Mouse (Mus musculus) midbrain, embryonic 16.5 days (tissue): ENCODE measurements at regions not wholly inside any gene's neighbourhood (a gene's known extent, or its start where the extent isn't known, plus 50 kb on each side); places are given as distances from the start of the nearest gene placed in this dataset.

Experiments used
- ATAC-seq: fragments of 200-750 bp; cut with Nextera tagmentation; 2 replicates; pipeline ENCODE4 v1.8.0; 2017; ENCODE audit warnings: moderate TSS enrichment
- H3K27ac ChIP-seq: fragments of 300-500 bp; sonication (generic); 2 replicates; pipeline ENCODE4 v1.5.1; 2014; ENCODE audit warnings: mild to moderate bottlenecking, low read length, mixed read lengths
- H3K27me3 ChIP-seq: fragments of 300-500 bp; sonication (generic); 2 replicates; pipeline ENCODE4 v1.6.1; 2014; ENCODE audit warnings: low read depth, low read length, mixed read lengths; ENCODE audit not compliant: control insufficient read depth, insufficient read depth
- H3K36me3 ChIP-seq: fragments of 300-500 bp; sonication (generic); 2 replicates; pipeline ENCODE4 v1.6.1; 2014; ENCODE audit warnings: mild to moderate bottlenecking, low read length, moderate library complexity, mixed read lengths; ENCODE audit not compliant: control insufficient read depth, insufficient read depth
- H3K4me1 ChIP-seq: fragments of 300-500 bp; sonication (generic); 2 replicates; pipeline ENCODE4 v1.6.1; 2014; ENCODE audit warnings: mild to moderate bottlenecking, low read length, mixed read lengths; ENCODE audit not compliant: control insufficient read depth, insufficient read depth
- H3K4me2 ChIP-seq: fragments of 300-500 bp; sonication (generic); 2 replicates; pipeline ENCODE4 v1.6.1; 2014; ENCODE audit warnings: mild to moderate bottlenecking, low read length, mixed read lengths
- H3K4me3 ChIP-seq: fragments of 300-500 bp; sonication (generic); 2 replicates; pipeline ENCODE4 v1.5.1; 2014; ENCODE audit warnings: low read depth, mild to moderate bottlenecking, low read length, moderate library complexity, mixed read lengths
- H3K9ac ChIP-seq: fragments of 300-500 bp; sonication (generic); 2 replicates; pipeline ENCODE4 v1.6.1; 2014; ENCODE audit warnings: low read depth, low read length, mixed read lengths
- H3K9me3 ChIP-seq: fragments of 300-500 bp; sonication (generic); replicated peaks from 2 replicates; pipeline ENCODE4 v1.6.1; 2014; ENCODE audit warnings: mild to moderate bottlenecking, low read length, mixed read lengths; ENCODE audit not compliant: control insufficient read depth, poor library complexity, severe bottlenecking
- WGBS: fragments of 180-500 bp; shearing (Covaris S2); extraction: QIAGEN DNeasy Blood & Tissue Kit; methylation state at CpG from one replicate; pipeline ENCODE4 v1.1.7; 2014; 5-methylcytosine and 5-hydroxymethylcytosine counted together

GRCm38 (mm10) chr2:147989616-147990015 is 57.2 kb downstream of the Foxa2 start:
- no peak for ATAC-seq

GRCm38 (mm10) chr2:147988586-147988985 is 58.2 kb downstream of the Foxa2 start:
- no peak for ATAC-seq
- H3K9me3 ChIP-seq, result no peaks in the 10 kb centered on the region
- H3K9ac ChIP-seq, result no peak overlapping the region
- no peak overlapping the region for H3K4me2 ChIP-seq
- no peaks in the 10 kb centered on the region for H3K27me3 ChIP-seq
- H3K36me3 ChIP-seq, result no peaks in the 10 kb centered on the region
- no peaks in the 10 kb centered on the region for H3K4me1 ChIP-seq
- H3K4me3 ChIP-seq, result no peak overlapping the region
- no peak overlapping the region for H3K27ac ChIP-seq

More at GRCm38 (mm10) chr2:147989616-147990015, 57.2 kb downstream of the Foxa2 start:
- Histone ChIP-seq H3K36me3 (no peaks in the 10 kb centered on the region), H3K9ac (no peak overlapping the region), H3K27ac (no peak overlapping the region), H3K27me3 (no peaks in the 10 kb centered on the region), H3K4me2 (no peak overlapping the region), H3K4me1 (no peaks in the 10 kb centered on the region), H3K9me3 (no peaks in the 10 kb centered on the region), H3K4me3 (no peak overlapping the region)
- 57% methylated on average over 1 of the region's 1 CpGs for WGBS

- Histone ChIP-seq H3K9ac (no peak overlapping the region), H3K4me1 (no peaks in the 10 kb centered on the region), H3K27me3 (no peaks in the 10 kb centered on the region), H3K36me3 (no peaks in the 10 kb centered on the region), H3K4me2 (no peak overlapping the region), H3K27ac (no peak overlapping the region), H3K9me3 (no peaks in the 10 kb centered on the region), H3K4me3 (no peak overlapping the region)
- ATAC-seq, result no peak
- WGBS, result 88% methylated on average over 2 of the region's 2 CpGs
Observed at GRCm38 (mm10) chr2:147985261-147985575, 61.6 kb downstream of the Foxa2 start.

- Histone ChIP-seq H3K9ac (no peak overlapping the region), H3K36me3 (no peaks in the 10 kb centered on the region), H3K9me3 (no peaks in the 10 kb centered on the region), H3K27me3 (no peaks in the 10 kb centered on the region), H3K4me3 (no peak overlapping the region), H3K27ac (no peak overlapping the region), H3K4me2 (no peak overlapping the region), H3K4me1 (no peaks in the 10 kb centered on the region)
- WGBS, result 36% methylated on average over 12 of the region's 12 CpGs
- no peak for ATAC-seq
Observed at GRCm38 (mm10) chr2:147984547-147985260, 62.1 kb downstream of the Foxa2 start.

GRCm38 (mm10) chr2:147980929-147981479 is 65.8 kb downstream of the Foxa2 start:
- no peak overlapping the region for H3K4me2 ChIP-seq
- no peaks in the 10 kb centered on the region for H3K4me1 ChIP-seq
- no peak for ATAC-seq
- no peaks in the 10 kb centered on the region for H3K36me3 ChIP-seq
- no peaks in the 10 kb centered on the region for H3K9me3 ChIP-seq
- 30% methylated on average over 6 of the region's 6 CpGs for WGBS
- no peak overlapping the region for H3K9ac ChIP-seq
- H3K27ac ChIP-seq, result no peak overlapping the region
- no peak overlapping the region for H3K4me3 ChIP-seq
- H3K27me3 ChIP-seq, result no peaks in the 10 kb centered on the region

GRCm38 (mm10) chr2:147980408-147980807 is 66.4 kb downstream of the Foxa2 start:
- H3K9ac ChIP-seq, result no peak overlapping the region
- H3K4me2 ChIP-seq, result no peak overlapping the region
- ATAC-seq, result no peak
- H3K9me3 ChIP-seq, result no peaks in the 10 kb centered on the region
- no peak overlapping the region for H3K27ac ChIP-seq
- no peaks in the 10 kb centered on the region for H3K4me1 ChIP-seq
- WGBS, result 93% methylated on average over 1 of the region's 1 CpGs
- no peak overlapping the region for H3K4me3 ChIP-seq
- no peaks in the 10 kb centered on the region for H3K27me3 ChIP-seq
- no peaks in the 10 kb centered on the region for H3K36me3 ChIP-seq

GRCm38 (mm10) chr2:147979660-147980364 is 67.0 kb downstream of the Foxa2 start:
- Histone ChIP-seq H3K27me3 (no peaks in the 10 kb centered on the region), H3K9ac (no peak overlapping the region), H3K4me2 (no peak overlapping the region), H3K27ac (no peak overlapping the region), H3K9me3 (no peaks in the 10 kb centered on the region), H3K4me1 (no peaks in the 10 kb centered on the region), H3K4me3 (no peak overlapping the region), H3K36me3 (no peaks in the 10 kb centered on the region)
- WGBS, result 90% methylated on average over 4 of the region's 4 CpGs
- ATAC-seq, result no peak

GRCm38 (mm10) chr2:147979001-147979400 is 67.8 kb downstream of the Foxa2 start:
- Histone ChIP-seq H3K9me3 (no peaks in the 10 kb centered on the region), H3K36me3 (no peaks in the 10 kb centered on the region), H3K27ac (no peak overlapping the region), H3K9ac (no peak overlapping the region), H3K4me1 (no peaks in the 10 kb centered on the region), H3K27me3 (no peaks in the 10 kb centered on the region), H3K4me3 (no peak overlapping the region), H3K4me2 (no peak overlapping the region)
- no peak for ATAC-seq
- WGBS, result 82% methylated on average over 1 of the region's 1 CpGs

GRCm38 (mm10) chr2:147974776-147975175 is 72.0 kb downstream of the Foxa2 start:
- ATAC-seq, result no peak
- no peak overlapping the region for H3K4me3 ChIP-seq
- H3K4me2 ChIP-seq, result no peak overlapping the region
- no peaks in the 10 kb centered on the region for H3K4me1 ChIP-seq
- H3K9ac ChIP-seq, result no peak overlapping the region
- no peaks in the 10 kb centered on the region for H3K36me3 ChIP-seq
- no peak overlapping the region for H3K27ac ChIP-seq
- H3K27me3 ChIP-seq, result no peaks in the 10 kb centered on the region
- WGBS, result 75% methylated on average over 2 of the region's 2 CpGs
- no peaks in the 10 kb centered on the region for H3K9me3 ChIP-seq
